Mouse (Mus musculus) C2C12 (cell line): Measurements from ENCODE around the gene Lhfpl4.

Experiments
- CTCF ChIP-seq: IDR thresholded peaks from one replicate; pipeline ENCODE4 v1.5.1; 2011; ENCODE audit not compliant: control insufficient read depth, insufficient read depth, insufficient read length
- FOSL1 ChIP-seq: IDR thresholded peaks from one replicate; pipeline ENCODE4 v1.8.0; 2011; ENCODE audit warnings: mild to moderate bottlenecking, low read length; ENCODE audit not compliant: poor library complexity, insufficient read depth, severe bottlenecking

DNA sequence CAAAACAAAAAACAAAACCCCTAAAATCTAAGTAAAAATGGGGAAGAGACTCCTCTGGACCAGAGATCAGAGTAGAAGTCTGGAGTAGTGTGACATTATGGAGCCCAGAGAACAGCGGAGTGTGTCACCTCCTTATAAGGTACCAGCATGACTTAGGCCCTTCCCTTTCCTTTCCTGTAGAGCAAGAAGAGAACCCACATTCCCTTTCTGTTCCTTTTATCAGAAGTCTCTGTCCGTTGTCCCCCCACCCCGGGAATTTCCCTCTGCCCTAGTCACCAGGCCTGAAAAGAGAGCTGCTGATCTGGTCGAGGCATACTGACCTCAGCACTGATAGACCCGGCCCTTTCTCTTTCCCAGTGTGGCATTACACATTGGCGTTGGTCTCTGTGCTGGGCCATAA, 43.3 kb upstream of the Lhfpl4 start:
- TF ChIP-seq CTCF, result no peak
- TF ChIP-seq FOSL1, result no peak
